Mouse (Mus musculus) erythroblast, embryonic 14.5 days (primary cell): ENCODE results near the gene Xrn1.

ENCODE experiments used
- GATA1 ChIP-seq: IDR thresholded peaks from 2 replicates; pipeline ENCODE4 v1.6.1; 2012; ENCODE audit warnings: low read length, inconsistent platforms, mixed read lengths
- TAL1 ChIP-seq: IDR thresholded peaks from 3 replicates; pipeline ENCODE4 v1.6.1; 2012; ENCODE audit warnings: low read length, inconsistent platforms, mixed read lengths

GRCm38 (mm10) chr9:96054878-96055277 lies 100.3 kb downstream of the Xrn1 start:
- TF ChIP-seq GATA1 = no peak
- TF ChIP-seq TAL1 = no peak
